Mouse (Mus musculus) central nervous system, embryonic 18 days (tissue): ENCODE measurements around the gene Unkl. TPM values are rescaled to one million over a fixed set of nuclear protein-coding genes. Genes with fewer than 3 reads are reported as not detected.

ENCODE experiments used
- polyA plus RNA-seq: library from polyadenylated mRNA; depleted of rRNA; stranded (reverse); fragments of >200 nt; gene quantifications from 2 replicates; pipeline ENCODE4 v1.2.3, GENCODE M21; 2012; rRNA removed

Unkl gene
- 25.4 and 27.6 TPM in 2 replicates for polyA plus RNA-seq

DNA sequence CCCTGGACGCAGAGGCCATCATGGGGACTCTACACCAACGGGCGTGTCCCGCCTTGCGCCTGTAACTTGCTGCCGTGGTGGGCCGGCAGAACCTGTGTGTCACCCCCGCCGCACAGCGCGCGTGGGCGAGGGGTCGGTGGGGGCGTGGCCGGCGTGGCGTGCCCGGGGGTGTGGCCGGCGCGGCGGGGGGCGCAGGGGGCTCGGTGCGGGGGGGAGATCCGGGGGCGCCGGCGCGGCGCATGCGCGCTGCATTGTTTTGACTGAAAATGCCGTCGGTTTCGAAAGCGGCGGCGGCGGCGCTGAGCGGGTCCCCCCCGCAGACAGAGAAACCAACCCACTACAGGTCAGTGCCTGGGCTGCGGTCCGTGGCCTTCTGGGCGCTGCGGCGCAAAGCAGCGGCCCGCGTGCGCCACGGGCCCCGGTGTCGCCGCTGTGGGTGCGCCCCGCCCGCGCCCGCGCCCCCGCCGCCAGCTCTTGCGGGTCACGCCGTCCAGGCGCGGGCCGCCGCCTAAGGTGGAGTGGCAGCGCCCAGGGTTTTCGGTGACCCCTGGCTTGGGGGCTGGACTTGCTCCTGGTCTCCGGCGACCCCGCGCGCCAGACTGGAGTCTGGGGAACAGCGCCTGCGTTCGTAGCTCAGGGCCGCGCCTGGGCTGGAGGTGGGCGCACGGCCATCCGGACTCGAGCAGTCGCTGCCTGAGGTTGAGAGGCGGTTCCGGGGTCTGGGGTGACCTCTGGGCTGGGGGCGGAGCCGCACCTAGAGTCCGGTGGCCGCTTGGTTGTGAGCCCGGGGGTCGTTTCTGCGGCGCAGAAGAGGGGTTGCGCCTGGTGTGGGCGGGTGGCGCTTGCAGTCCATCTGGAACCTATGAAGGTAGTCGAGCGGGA is at the start of gene Unkl:
Gene Unkl (plus strand): TSS at position 248 of the 882 bp plus-strand sequence.

DNA sequence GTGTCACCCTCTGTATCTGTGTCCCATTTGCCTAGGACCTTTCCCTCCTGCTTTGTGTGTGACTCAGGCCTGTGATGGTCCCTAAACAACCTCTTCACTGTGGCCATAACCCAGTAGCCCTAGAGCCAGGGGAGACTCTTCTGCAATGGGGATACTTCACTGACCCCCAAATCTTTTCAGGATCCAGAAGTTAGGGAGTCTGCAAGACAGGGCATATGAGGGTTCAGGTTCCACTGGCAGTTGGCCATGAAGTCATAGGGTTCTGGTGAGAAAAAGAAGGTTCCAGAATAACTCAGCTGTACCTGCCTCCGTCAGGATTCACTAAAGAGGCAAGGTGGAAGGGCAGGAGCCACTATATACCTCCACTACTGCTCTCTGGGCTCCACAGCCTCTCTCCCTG is 26.0 kb upstream of the Unkl start, which contains the start of gene Ccdc154:
Gene Ccdc154 (plus strand): TSS at position 301 of the 400 bp plus-strand sequence.

DNA sequence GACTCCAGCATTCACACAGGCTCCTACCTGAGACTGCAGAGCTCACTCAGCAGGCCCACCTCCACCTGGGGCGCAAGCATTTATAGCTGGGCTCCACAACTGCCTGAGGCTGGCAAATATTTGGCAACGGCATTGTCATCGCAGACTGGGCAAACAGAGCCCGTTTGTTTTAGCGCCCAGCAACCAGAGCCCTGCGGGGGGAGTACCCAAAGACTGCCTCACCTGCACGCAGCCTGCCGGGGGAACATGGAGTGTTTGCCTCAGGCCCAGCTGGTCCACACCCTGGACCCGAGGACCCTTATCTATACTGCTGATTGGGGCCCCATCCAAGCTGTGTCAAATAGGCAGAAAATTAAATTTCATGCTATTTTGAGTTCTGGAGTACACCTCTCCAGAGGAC is 12.8 kb upstream of the Unkl start, which contains the start of gene Gm38655:
Gene Gm38655 (minus strand): TSS at position 61 of the 400 bp plus-strand sequence.

DNA sequence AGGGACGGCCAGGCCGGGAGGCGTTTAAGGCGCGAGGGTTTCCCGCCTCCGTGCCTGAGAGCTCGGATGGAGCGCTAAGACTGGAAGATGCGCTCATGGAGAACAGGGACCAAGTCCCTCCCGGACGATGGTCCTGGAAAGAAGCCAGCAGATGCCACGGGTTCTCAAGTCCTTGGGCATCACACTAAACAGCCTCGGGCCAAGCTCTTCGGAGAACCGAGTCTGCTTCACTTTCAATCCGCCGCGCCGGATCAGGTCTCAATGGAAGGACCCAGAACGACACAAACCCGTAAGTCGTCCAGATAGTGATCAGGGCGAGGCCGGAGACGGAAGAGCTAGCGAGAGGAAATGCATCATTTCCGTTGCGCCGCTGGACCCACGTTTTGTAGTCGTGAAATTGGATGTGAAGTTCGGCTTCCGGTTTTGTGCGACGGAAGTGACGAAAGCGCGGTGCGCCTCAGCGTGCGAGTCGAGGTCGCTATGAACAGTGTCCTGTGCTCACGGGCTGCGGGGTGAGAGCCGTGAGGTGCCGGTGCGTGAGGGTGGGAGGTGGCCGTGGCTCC is 4.0 kb upstream of the Unkl start, which contains the start of gene BC003965:
Gene BC003965 (plus strand): TSS at position 426 of the 563 bp plus-strand sequence.

DNA sequence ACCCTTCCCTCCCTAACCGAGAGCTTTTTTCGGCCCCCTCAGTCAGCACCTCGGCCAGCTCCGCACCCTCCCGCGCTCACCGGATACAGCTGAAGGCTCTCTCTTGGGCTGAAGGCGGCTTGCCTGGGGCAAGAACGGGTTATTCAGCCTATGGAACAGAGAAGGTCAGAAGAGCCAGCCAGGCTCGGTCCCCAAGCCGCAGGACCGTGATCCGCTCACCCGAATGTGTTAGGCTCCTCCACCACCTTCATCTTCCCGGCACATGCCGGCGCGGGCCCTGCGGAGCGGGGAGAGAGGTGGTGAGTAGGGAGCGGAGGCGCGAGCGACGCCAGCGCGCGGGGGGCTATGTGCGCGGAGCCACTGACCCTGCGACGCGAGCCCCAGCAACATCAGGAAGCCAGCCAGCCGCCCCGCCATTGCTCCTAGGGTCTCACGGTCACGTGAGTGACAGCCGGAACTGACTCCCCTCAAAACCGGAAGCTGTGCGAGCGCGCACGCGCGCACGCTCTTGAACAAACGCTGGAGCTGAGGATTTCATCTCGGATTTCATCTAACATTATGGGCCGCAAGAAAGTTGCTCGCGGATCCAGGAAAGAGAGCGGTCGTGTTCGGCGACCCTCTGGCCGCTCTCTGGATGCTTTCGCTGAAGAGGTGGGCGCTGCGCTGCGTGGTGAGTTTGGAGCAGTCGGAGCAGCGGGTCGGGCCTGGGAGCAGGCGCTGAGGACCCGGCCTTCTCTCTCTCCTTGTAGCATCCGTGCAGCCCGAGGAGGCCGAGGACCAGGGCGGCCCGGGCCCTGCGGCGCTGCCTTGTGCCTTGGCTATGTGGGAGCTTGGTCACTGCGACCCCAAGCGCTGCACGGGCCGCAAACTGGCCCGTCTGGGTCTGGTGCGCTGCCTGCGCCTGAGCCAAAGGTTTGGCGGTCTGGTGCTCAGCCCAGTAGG is 51.8 kb downstream of the Unkl start, which contains the start of the genes Gnptg and Tsr3:
Gene Gnptg (minus strand): TSS at position 430 of the 942 bp plus-strand sequence.
Gene Tsr3 (plus strand): TSS at position 476 of the 942 bp plus-strand sequence.

DNA sequence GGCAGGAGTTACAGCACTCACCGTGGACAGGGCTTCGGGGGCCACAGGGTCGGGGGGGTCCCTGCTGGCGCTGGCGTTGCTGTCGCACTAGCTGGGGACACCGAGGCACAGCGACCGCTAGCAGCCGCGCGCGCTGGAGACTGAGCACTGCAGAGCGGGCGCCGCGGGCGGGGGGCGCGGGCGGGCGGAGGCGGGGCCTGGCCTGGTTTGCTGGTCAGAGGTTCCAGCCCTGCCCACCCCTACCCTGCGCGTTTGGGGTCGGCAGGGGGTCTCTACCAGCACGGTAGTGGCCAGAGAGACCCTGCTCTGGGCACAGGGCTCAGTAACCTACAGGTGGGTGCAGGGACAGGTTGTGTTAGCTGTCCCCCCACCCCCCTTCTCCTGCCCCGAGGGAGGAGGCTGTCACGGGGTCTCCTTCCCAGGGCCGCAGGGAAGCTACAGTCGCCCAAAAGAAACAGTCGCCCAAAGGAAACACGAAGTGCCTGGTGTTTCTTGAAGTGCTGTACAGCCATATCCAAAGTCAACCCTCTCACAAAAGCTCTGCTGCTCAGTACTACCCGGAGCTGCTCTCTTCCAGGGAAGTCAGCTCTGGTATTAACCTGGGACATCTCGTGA is 68.0 kb downstream of the Unkl start, which contains the start of gene Baiap3:
Gene Baiap3 (minus strand): TSS at position 225 of the 615 bp plus-strand sequence.

DNA sequence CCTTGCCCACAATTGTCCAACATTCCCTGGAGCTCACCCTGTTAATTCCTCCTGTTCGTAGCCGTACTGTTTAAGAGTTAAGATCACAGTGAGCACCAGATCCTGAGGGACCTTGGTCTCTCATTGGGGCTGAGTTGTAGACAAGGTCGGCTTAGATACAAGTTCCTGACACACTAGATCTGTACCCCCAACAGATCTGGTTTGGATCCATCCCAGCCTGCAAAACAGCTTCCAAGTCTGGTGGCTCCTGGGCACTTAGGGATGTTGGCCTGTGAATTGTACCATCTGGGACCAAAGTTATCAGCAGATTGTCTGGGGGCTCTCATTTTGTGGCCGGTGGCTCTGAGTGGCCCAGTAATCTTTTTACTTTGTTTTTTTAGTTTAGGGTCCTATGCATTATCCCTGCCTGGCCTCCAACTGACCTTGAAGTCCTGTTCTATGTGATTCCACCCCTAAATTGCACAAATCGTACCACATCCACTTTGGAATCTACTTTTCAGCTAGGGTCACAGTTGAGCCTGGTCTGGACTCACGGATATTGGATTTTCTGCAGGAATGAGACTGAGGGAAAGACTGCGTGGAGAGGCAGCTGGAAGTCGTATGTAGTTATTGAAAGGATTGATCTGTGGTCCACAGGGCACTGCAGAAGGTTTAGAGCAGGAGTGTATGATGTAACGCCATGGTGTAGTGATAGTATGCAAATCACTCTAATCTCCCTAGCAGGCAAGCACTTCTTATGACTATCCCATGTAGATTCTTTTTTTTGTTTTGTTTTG is 86.6 kb downstream of the Unkl start, which contains the start of gene Ube2i:
Gene Ube2i (minus strand): TSS at position 52 of the 776 bp plus-strand sequence.

Other genes with a start within 250 kb of the Unkl start
- 43.2 and 49.2 TPM in 2 replicates for gene Jpt2, start 227.7 kb upstream of the Unkl start, polyA plus RNA-seq
- gene Cramp1l, start 172.6 kb upstream of the Unkl start, polyA plus RNA-seq, result 21.1 and 22.2 TPM in 2 replicates
- gene Ift140, start 172.3 kb upstream of the Unkl start, polyA plus RNA-seq, result 23.7 and 25.6 TPM in 2 replicates
- gene Tmem204, start 104.8 kb upstream of the Unkl start, polyA plus RNA-seq, result 9.3 and 9.4 TPM in 2 replicates
- 44.7 and 46.3 TPM in 2 replicates for gene Telo2, start 72.4 kb upstream of the Unkl start, polyA plus RNA-seq
- gene Ptx4, start 67.6 kb upstream of the Unkl start, polyA plus RNA-seq, result 0.08 and 0.23 TPM in 2 replicates
- gene Clcn7, start 55.0 kb upstream of the Unkl start, polyA plus RNA-seq, result 41.6 and 42.0 TPM in 2 replicates
- gene Ccdc154, start 25.9 kb upstream of the Unkl start, polyA plus RNA-seq, result 0.03 and 0.06 TPM in 2 replicates
- gene Gm38655, start 12.9 kb upstream of the Unkl start, polyA plus RNA-seq, result not detected in 2 replicates
- gene BC003965, start 3.8 kb upstream of the Unkl start, polyA plus RNA-seq, result 24.3 and 25.5 TPM in 2 replicates
- gene Gnptg, start 51.7 kb downstream of the Unkl start, polyA plus RNA-seq, result 103 TPM in 2 replicates
- gene Tsr3, start 51.8 kb downstream of the Unkl start, polyA plus RNA-seq, result 43.7 and 45.7 TPM in 2 replicates
- gene Baiap3, start 68.0 kb downstream of the Unkl start, polyA plus RNA-seq, result 44.7 and 46.0 TPM in 2 replicates
- gene Ube2i, start 86.2 kb downstream of the Unkl start, polyA plus RNA-seq, result 481 TPM in 2 replicates
- gene Prss34, start 110.0 kb downstream of the Unkl start, polyA plus RNA-seq, result 0.04 TPM in 1 of 2 replicates, not detected in the other
- gene Prss28, start 120.2 kb downstream of the Unkl start, polyA plus RNA-seq, result not detected in 2 replicates
- gene Prss29, start 130.3 kb downstream of the Unkl start, polyA plus RNA-seq, result not detected in 2 replicates
- 0.08 TPM in 1 of 2 replicates, not detected in the other for gene Tpsab1, start 157.2 kb downstream of the Unkl start, polyA plus RNA-seq
- gene Tpsb2, start 177.9 kb downstream of the Unkl start, polyA plus RNA-seq, result 0.76 and 2.8 TPM in 2 replicates
- 0.10 and 0.11 TPM in 2 replicates for gene Tpsg1, start 180.9 kb downstream of the Unkl start, polyA plus RNA-seq
- 87.9 and 99.5 TPM in 2 replicates for gene Cacna1h, start 245.4 kb downstream of the Unkl start, polyA plus RNA-seq